Mouse (Mus musculus) erythroblast, embryonic 14.5 days (primary cell): ENCODE results near the gene Mcoln2. TPM values are rescaled to one million over a fixed set of nuclear protein-coding genes. Genes with fewer than 3 reads are reported as not detected.
A peak's percentile ranks its signal among the peaks of the same experiment; 100 is the strongest.

Experiments used
- H3K27me3 ChIP-seq: 2 replicates; pipeline ENCODE4 v1.6.1; 2012; ENCODE audit warnings: inconsistent platforms; ENCODE audit not compliant: control insufficient read depth
- H3K36me3 ChIP-seq: 2 replicates; pipeline ENCODE4 v1.6.1; 2012; ENCODE audit warnings: mild to moderate bottlenecking, inconsistent platforms; ENCODE audit not compliant: control insufficient read depth
- H3K4me1 ChIP-seq: 2 replicates; pipeline ENCODE4 v1.6.1; 2012; ENCODE audit warnings: inconsistent platforms; ENCODE audit not compliant: control insufficient read depth
- H3K4me3 ChIP-seq: replicated peaks from 2 replicates; pipeline ENCODE3; 2012; ENCODE audit warnings: moderate library complexity, mild to moderate bottlenecking, inconsistent platforms
- H3K9me3 ChIP-seq: 2 replicates; pipeline ENCODE4 v1.6.1; 2012; ENCODE audit warnings: low read length, inconsistent platforms, mixed read lengths; ENCODE audit not compliant: control insufficient read depth
- GATA1 ChIP-seq: IDR thresholded peaks from 2 replicates; pipeline ENCODE4 v1.6.1; 2012; ENCODE audit warnings: low read length, inconsistent platforms, mixed read lengths
- TAL1 ChIP-seq: IDR thresholded peaks from 3 replicates; pipeline ENCODE4 v1.6.1; 2012; ENCODE audit warnings: low read length, inconsistent platforms, mixed read lengths
- polyA plus RNA-seq: library from polyadenylated mRNA; stranded (reverse); fragments of >175 nt; gene quantifications from 2 replicates; pipeline ENCODE4 v1.2.3, GENCODE M21; 2012

Mcoln2 gene
- polyA plus RNA-seq, 1 experiment: not detected

DNA sequence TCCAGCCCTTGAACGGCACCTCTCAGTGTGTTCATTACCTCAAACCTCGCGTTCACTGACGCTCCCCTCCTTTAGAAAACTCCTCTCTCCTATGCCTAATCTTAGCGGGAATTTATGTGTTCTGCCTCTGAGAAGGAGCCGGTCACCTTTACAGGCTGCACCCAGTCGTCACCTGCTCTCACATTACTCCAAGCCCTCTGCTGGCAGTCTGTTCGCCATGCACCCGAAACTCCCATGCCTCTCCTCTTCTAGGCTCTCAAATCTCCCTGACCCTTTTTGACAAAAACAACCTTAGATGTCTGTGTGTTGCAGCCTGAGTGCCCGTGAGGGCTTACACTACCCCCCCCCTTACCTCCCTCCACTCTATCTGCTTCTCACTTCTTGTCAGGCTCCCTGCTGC, 13.2 kb upstream of the Mcoln2 start:
- H3K4me3 ChIP-seq: no peak overlapping the region
- TF ChIP-seq GATA1: no peak
- TF ChIP-seq TAL1: no peak
- H3K36me3 ChIP-seq: no peaks in the 10 kb centered on the region
- no peaks in the 10 kb centered on the region for H3K27me3 ChIP-seq
- no peaks in the 10 kb centered on the region for H3K4me1 ChIP-seq
- H3K9me3 ChIP-seq: no peaks in the 10 kb centered on the region

GRCm38 (mm10) chr3:146140276-146140675, 9.4 kb upstream of the Mcoln2 start:
- TF ChIP-seq GATA1: no peak
- TF ChIP-seq TAL1: no peak
- H3K27me3 ChIP-seq: no peaks in the 10 kb centered on the region
- H3K36me3 ChIP-seq: no peaks in the 10 kb centered on the region
- H3K9me3 ChIP-seq: no peaks in the 10 kb centered on the region
- H3K4me1 ChIP-seq: no peaks in the 10 kb centered on the region
- no peak overlapping the region for H3K4me3 ChIP-seq

DNA sequence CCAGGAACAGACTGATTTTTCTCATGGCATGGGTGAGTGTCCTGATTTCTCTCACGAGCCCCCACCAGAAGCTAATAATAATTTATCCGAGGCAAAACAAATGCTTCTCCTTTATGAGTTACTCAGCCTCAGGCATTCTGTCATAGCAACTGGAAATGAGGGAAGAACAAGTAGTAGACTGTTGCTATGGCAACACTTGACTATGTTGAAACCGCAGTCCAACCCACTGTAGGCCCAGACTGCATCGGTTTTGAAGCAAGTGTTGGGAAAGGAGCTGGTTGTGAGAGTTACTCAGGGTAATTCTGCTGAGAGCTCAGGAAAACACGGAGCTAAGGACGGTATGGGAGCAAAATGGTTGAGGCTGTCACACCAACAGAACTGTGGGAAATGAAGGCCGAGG, 7.1 kb upstream of the Mcoln2 start:
- TF ChIP-seq TAL1: no peak
- no peak for TF ChIP-seq GATA1
- no peaks in the 10 kb centered on the region for H3K27me3 ChIP-seq
- peaks cover 2% of the 10 kb centered on the region for H3K4me1 ChIP-seq
- no peaks in the 10 kb centered on the region for H3K36me3 ChIP-seq
- H3K9me3 ChIP-seq: no peaks in the 10 kb centered on the region
- H3K4me3 ChIP-seq: no peak overlapping the region

GRCm38 (mm10) chr3:146145501-146145900, 4.1 kb upstream of the Mcoln2 start:
- H3K36me3 ChIP-seq: no peaks in the 10 kb centered on the region
- H3K4me1 ChIP-seq: peaks cover 7% of the 10 kb centered on the region
- H3K9me3 ChIP-seq: no peaks in the 10 kb centered on the region
- TF ChIP-seq TAL1 (no peak), GATA1 (no peak)
- H3K4me3 ChIP-seq: no peak overlapping the region
- peaks cover 14% of the 10 kb centered on the region for H3K27me3 ChIP-seq

DNA sequence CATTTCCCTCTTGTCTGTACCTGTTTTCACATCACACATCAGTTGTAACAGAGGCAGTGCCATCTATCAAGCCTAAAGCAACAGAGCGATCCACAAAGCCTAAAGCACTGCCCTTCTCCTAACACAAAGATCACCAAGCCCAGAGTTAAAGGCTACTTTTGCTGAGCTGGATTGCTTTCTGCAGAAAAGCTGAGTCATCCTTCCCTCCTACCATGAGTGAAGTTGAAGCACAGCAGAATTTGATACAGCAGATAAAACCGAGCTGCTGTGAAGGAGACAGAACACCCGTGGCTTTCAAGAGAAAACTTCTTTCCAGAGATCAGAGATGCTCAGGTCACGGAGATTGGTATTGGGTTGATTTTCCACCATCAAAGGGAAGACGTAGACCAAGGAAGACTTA, 3.5 kb upstream of the Mcoln2 start:
- Histone ChIP-seq H3K9me3 (no peaks in the 10 kb centered on the region), H3K27me3 (peaks cover 18% of the 10 kb centered on the region), H3K36me3 (no peaks in the 10 kb centered on the region), H3K4me1 (peaks cover 7% of the 10 kb centered on the region), H3K4me3 (no peak overlapping the region)
- no peak for TF ChIP-seq GATA1
- TF ChIP-seq TAL1: no peak

GRCm38 (mm10) chr3:146150058-146150400, 396 bp downstream of the Mcoln2 start:
- H3K27me3 ChIP-seq: peaks cover 18% of the 10 kb centered on the region
- no peaks in the 10 kb centered on the region for H3K36me3 ChIP-seq
- H3K9me3 ChIP-seq: no peaks in the 10 kb centered on the region
- peaks cover 7% of the 10 kb centered on the region for H3K4me1 ChIP-seq
- H3K4me3 ChIP-seq: peak overlapping the region; percentile 53
- TF ChIP-seq GATA1: no peak
- TF ChIP-seq TAL1: no peak

DNA sequence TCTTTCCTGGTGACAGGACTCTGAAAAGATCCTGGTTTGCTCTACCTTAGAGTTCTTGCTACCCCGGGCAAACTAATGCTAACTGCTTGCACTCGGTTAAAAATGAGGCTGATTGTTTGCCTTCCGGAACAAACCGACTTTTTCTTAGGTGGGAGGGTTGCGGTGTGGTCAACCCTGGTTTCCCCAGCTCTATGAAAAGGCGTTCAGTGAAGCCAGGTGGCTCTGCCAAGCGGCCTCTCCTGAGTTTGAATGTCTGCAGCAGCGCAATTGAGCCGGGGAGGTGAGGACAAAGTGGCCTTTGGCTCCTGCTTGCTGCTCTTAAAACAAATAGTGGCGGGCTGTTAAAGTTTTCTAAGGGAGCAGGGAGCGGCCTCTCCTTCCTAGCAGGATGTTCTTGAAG, 927 bp downstream of the Mcoln2 start:
- H3K4me3 ChIP-seq: peak overlapping the region; percentile 53
- TF ChIP-seq GATA1 (no peak), TAL1 (no peak)
- peaks cover 7% of the 10 kb centered on the region for H3K4me1 ChIP-seq

DNA sequence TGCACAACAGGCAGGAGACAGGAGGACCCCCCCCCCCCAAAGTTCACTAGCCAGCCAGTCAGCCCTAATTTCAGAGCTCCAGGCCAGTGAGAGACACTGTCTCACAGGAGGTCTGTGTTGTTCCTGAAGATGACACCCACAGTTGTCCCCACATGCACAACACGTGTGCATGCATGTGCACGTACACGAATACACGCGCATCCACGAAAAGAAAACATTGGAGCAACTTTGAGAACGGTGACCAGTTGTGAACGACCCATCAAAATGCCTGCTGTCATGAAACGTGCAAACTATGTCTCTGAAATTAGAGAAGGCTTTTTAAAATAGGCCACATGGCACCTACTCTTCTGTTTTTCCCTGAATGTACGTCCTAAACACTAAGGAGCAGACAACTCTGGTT, 1.7 kb downstream of the Mcoln2 start:
- TF ChIP-seq GATA1: no peak
- no peak for TF ChIP-seq TAL1
- H3K9me3 ChIP-seq: no peaks in the 10 kb centered on the region
- H3K27me3 ChIP-seq: peaks cover 18% of the 10 kb centered on the region
- no peaks in the 10 kb centered on the region for H3K36me3 ChIP-seq
- H3K4me3 ChIP-seq: no peak overlapping the region
- H3K4me1 ChIP-seq: peaks cover 4% of the 10 kb centered on the region

More for the DNA sequence above, 927 bp downstream of the Mcoln2 start:
- no peaks in the 10 kb centered on the region for H3K9me3 ChIP-seq
- H3K27me3 ChIP-seq: peaks cover 18% of the 10 kb centered on the region
- H3K36me3 ChIP-seq: no peaks in the 10 kb centered on the region

DNA sequence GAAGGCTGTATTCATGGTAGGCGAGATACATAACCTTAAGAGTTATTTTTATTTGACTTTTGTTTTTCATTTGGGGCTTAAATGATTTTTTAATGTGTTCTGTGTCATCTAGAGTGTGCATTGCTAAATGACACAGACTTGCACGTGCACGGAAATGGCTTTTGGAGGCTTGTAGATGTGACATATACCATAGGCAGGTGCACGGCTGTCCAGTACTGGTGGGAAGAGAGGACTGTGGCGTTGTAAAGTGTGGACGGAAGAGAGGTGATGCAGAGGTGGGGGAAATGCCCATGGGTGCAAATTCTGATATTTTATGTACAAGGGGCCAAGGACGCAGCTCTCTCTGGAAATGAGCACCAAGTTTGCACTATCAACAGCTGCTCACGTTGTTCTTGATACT, 2.1 kb downstream of the Mcoln2 start:
- H3K4me3 ChIP-seq: no peak overlapping the region
- no peaks in the 10 kb centered on the region for H3K9me3 ChIP-seq
- no peaks in the 10 kb centered on the region for H3K36me3 ChIP-seq
- peaks cover 4% of the 10 kb centered on the region for H3K4me1 ChIP-seq
- TF ChIP-seq GATA1 (no peak), TAL1 (no peak)
- peaks cover 18% of the 10 kb centered on the region for H3K27me3 ChIP-seq

GRCm38 (mm10) chr3:146152348-146152747, 2.7 kb downstream of the Mcoln2 start:
- peaks cover 18% of the 10 kb centered on the region for H3K27me3 ChIP-seq

More at GRCm38 (mm10) chr3:146152348-146152747, 2.7 kb downstream of the Mcoln2 start:
- no peaks in the 10 kb centered on the region for H3K9me3 ChIP-seq
- no peak for TF ChIP-seq TAL1
- no peak for TF ChIP-seq GATA1
- no peak overlapping the region for H3K4me3 ChIP-seq
- H3K4me1 ChIP-seq: peaks cover 4% of the 10 kb centered on the region
- no peaks in the 10 kb centered on the region for H3K36me3 ChIP-seq
